Mouse (Mus musculus) adrenal gland, postnatal 36 days (tissue): ENCODE results near the gene Polr2h. TPM values are rescaled to one million over a fixed set of nuclear protein-coding genes. Genes with fewer than 3 reads are reported as not detected.
"Not testable (repeated sequence)": the region's sequence is repeated elsewhere in the genome, so short reads cannot be mapped to it uniquely, and the experiment has no call there.

Source experiments
- DNase-seq, 2 experiments: peaks; one replicate each; pipeline ENCODE4 v3.0.0; 2021; ENCODE audit warnings: mixed read lengths in 1 of 2
- long read RNA-seq, 2 experiments: library from polyadenylated mRNA; stranded (forward); transcript quantifications; one replicate each; pipeline ENCODE4 v2.0.0; 2021; ENCODE audit warnings: borderline sequencing depth in 2 of 2
- total RNA-seq, 2 experiments: library from RNA; stranded (reverse); gene quantifications; 2 replicates each; pipeline ENCODE4 v1.2.3; 2021

Gene Polr2h
- 10 to 100 TPM; 37.0 to 56.4 TPM for total RNA-seq
- long read RNA-seq, experiment 1, transcript Polr2h-201 (5 exons, 950 nt) = major isoform, 42 of 47 reads
- long read RNA-seq, experiment 1, partial matches to known transcripts = 1 of 47 reads
- long read RNA-seq, experiment 1, other reads (novel, unspliced or antisense) = 1 of 47 reads
- long read RNA-seq, experiment 2, transcript Polr2h-201 (5 exons, 950 nt) = major isoform, 19 of 21 reads
- long read RNA-seq, experiment 2, partial matches to known transcripts = 0 of 21 reads
- long read RNA-seq, experiment 2, other reads (novel, unspliced or antisense) = 1 of 21 reads

DNA sequence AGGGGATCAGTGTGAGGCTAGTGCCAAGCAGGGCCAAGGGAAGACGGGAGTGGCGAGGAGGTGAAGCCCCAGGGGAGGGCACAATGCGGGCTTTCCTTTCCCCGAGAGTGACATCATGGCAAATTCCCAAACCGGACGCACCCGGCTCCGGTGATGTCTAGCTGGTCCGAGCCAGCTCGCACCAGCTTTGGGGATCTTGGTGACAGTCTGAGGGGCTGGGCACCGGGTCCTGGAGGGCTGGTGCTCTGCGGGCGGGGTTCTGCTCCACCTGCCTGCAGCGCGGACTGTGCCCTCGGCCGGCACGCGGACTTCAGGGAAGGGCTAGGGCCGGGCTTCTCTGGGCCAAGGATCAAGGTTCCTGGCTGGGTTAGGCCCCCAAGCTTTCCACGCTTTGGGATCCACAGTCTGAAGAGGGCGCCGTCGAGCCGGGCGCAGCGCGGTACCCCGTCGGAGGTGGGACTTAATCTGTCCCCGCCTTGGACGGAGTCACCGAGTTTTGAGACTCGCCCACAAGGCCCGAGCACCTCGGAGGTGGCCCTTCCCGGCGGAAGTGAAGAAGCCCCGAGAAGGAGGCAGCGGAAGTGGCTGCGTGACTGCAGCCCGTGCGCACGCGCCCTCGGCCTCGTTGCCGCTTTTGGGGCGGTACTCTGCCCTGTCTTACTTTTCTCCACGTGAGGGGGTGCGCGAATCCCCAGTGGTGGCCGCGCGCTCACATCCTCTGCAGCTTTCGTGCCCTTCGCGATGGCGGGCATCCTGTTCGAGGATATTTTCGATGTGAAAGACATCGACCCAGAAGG is at the start of gene Polr2h, which contains the start of gene Clcn2:
TSS of gene Polr2h (plus strand) at position 485 of the 797 bp plus-strand sequence.
TSS of gene Clcn2 (minus strand) at position 566 of the 797 bp plus-strand sequence.
- DNase-seq = peak; percentile 98

DNA sequence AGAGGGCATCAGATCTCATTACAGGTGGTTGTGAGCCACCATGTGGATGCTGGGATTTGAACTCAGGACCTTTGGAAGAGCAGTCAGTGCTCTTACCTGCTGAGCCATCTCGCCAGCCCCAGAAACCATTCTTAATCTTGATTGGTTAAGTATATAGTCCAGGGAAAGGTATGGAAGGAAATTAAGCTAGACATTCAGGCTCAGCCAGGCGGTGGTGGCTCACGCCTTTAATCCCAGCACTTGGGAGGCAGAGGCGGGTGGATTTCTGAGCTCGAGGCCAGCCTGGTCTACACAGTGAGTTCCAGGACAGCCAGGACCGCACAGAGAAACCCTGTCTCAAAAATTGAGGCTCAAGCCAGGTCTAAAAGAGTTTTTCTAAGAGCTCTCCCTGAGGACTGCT is 49.5 kb upstream of the Polr2h start, which contains the start of gene Eif4g1:
TSS of gene Eif4g1 (plus strand) at position 301 of the 400 bp plus-strand sequence.
- DNase-seq = not testable (repeated sequence)

GRCm38 (mm10) chr16:20670291-20670690 is 47.2 kb upstream of the Polr2h start:
- no peak for DNase-seq

GRCm38 (mm10) chr16:20671886-20672285 is 45.6 kb upstream of the Polr2h start:
- no peak for DNase-seq

- peak; percentile 97 to 98 for DNase-seq
These were observed 45.0 kb upstream of the Polr2h start for GRCm38 (mm10) chr16:20672500-20672902.

GRCm38 (mm10) chr16:20672965-20673705 is 44.3 kb upstream of the Polr2h start:
- DNase-seq = peak; percentile 72 to 83

DNA sequence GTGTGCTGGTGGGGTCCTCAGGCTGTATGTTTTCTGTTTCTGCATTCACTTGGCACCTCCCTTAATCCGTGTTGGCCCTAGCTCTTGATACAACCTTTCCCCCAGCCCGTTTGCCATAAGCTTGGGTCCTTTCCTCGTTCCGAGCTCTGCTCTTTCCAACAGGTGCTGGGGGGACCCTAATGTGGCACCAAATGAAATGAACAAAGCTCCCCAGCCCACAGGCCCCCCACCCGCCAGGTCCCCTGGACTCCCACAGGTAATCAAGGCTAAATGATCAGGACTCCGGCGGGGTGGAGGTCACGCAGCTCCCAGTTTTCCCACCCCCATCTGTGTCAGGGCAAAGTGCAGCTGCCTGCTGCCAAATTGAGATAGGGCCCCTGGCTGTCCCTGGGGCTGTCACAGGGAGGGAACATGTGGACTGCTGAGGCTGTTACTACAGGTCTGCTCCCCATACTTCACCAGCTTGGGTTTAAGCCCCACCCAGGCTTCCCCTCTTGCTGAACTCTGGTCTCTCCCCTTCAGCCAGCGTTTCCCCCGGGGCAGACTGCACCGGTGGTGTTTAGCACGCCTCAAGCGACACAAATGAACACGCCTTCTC is 43.7 kb upstream of the Polr2h start:
- peak; percentile 63 for DNase-seq

- no peak for DNase-seq
These were observed 42.3 kb upstream of the Polr2h start for GRCm38 (mm10) chr16:20675213-20675612.

- DNase-seq = no peak
These were observed 40.8 kb upstream of the Polr2h start for GRCm38 (mm10) chr16:20676702-20677101.

DNA sequence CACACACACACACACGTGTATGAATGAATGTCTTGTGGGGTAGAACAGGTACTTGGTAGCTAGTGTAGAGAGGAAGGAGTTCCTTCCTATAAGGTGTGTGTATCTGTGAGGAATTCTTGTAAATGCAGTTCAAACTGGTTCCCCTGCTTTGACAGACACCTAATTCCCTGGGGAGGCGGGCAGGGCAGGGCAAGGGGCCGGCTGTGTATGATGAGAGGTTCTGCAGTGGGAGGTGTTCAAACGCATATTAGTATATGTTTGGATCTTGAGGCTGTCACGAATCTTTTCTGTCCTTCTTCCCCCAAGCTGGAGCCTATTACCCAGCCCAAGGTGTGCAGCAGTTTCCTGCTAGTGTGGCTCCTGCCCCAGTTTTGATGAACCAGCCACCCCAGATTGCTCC is 40.1 kb upstream of the Polr2h start:
- no peak for DNase-seq

DNA sequence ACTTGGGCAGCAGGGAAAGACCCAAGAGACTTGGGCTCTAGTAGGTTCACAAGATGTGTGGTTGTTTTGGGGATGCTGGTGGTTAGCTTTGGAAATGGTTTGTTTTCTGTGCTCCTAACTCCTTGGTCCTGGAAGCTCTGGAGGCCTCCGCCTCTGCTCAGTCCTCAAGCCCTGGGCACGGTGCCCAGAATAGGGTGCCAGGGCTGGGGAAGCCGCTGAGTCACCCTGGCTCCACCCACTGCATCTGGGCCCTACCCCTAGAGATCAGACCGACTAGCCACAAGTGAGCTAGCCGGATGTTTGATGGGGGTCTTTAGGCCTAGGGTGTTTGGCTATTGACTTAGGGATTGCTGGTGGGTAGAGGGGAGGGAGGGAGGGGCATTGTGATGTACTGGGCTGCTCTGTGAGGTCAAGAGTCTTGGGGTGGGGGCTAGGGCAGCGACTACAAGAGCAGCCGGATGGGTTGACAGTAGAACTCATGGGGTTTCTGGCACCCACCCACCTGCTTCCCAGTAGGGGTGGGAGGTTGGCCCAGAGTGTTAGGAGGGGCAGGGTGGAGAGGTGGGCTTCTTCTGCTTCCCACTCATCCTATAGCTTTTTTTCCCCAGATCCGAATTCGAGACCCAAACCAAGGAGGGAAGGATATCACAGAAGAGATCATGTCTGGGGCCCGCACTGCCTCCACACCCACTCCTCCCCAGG is 39.3 kb upstream of the Polr2h start:
- peak; percentile 98 for DNase-seq

GRCm38 (mm10) chr16:20690774-20691173 is 26.7 kb upstream of the Polr2h start:
- no peak for DNase-seq

DNA sequence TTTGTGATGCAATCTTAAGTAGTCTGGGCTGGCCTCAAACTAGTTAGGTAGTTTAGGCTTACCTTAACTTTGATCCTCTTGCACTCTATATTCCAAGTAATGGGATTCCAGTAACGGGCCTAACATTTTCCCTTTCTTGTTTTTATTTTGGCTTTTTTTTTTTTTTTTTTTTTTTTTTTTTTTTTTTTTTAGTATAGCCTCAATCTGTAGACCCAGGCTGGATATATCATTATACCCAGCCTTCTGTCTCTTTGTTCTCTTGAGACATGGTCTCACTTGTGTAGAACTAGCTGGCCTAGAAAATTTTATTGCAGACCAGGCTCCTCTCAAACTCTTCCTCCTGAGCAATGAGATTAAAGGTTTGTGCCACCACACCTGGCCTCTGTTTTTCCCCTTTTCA is 25.8 kb upstream of the Polr2h start:
- no peak for DNase-seq

GRCm38 (mm10) chr16:20692241-20692965 is 25.1 kb upstream of the Polr2h start:
- DNase-seq = no peak

GRCm38 (mm10) chr16:20693111-20693701 is 24.3 kb upstream of the Polr2h start, which contains the start of gene Fam131a:
TSS of gene Fam131a (plus strand) at chr16:20693241.
- DNase-seq = peak; percentile 95 to 96

GRCm38 (mm10) chr16:20694781-20695180 is 22.7 kb upstream of the Polr2h start:
- no peak for DNase-seq

DNA sequence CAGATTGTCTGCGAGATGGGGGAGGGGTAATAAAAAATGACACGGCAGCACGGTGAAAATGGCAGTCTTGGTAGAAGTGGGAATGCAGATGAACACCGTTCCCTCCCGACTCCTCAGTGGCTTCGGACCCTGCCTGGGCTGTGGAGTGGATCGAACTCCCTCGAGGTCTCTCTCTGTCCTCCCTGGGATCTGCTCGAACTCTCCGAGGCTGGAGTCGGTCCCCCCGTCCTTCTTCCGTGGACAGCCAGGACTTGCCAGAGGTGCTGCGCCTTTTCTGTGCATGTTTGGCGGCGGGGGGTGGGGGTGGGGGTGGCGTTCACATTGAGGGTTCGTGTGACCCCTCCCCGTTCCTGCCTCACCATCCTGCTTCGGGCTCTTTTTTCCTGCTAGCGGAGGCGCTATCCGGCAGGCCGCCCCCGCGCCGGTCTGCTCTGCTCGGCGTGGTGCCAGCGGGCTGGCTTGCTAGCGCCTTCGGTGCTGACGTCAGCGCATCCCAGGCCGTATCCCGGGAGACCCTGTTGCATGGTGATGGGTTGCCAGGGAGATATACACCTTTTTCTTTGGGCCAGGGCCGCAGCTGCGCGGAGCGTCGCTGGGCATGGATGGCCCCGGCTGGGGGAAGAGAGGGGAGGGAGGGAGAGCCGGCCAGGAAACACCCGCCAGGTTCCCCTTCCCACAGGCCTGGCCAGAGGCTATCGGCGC is 21.7 kb upstream of the Polr2h start:
- DNase-seq = peak; percentile 88 to 92

DNA sequence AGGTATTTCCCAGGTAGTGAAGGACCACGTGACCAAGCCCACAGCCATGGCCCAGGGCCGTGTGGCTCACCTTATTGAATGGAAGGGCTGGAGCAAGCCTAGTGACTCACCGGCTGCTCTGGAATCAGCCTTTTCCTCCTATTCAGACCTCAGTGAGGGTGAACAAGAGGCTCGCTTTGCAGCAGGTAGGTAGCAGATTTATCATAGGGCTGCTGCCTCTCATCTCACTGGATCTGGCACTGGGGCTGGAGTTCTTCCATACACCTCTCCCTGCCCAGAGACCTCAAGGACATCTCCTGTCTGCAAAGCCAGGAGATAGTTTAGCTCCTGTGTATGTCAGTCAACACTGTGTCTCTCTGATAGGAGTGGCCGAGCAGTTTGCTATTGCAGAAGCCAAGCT is 18.2 kb upstream of the Polr2h start:
- no peak for DNase-seq

DNA sequence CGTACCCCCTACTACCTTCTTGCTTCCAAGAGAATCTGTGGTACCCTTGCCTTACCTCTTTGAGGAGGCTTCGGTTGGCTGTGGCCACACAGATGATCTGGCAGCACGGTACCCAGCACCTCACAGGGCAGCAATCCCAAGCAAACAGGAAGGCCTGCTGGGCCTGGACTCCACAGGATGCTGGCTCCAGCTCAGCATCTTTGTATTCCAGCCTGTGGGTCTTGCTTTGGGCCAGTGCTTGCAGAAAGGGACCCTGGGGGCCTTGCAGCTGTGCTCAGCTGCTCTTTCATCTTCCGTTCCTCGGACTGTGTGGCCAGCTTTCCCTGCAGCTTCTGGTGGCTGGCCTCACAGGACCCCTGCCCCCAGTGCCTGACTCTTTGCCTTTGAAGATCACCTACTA is 17.4 kb upstream of the Polr2h start:
- no peak for DNase-seq

DNA sequence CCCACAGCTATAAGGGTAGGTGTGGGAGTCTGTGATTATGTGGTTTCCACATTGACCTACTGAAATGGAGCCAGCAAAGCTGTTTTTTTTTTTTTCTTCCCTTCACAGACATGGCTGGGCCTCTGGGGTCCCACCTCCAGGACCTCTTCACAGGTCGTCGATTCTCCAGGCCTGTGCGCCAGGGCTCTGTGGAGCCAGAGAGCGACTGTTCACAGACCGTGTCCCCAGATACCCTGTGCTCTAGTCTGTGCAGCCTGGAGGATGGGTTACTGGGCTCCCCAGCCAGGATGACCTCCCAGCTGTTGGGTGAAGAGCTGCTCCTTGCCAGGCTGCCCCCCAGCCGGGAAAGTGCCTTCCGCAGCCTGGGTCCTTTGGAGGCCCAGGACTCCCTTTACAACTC is 16.1 kb upstream of the Polr2h start:
- DNase-seq = no peak
